ENCODE assay signal across 8 mouse cellular contexts in the genomic region with DNA sequence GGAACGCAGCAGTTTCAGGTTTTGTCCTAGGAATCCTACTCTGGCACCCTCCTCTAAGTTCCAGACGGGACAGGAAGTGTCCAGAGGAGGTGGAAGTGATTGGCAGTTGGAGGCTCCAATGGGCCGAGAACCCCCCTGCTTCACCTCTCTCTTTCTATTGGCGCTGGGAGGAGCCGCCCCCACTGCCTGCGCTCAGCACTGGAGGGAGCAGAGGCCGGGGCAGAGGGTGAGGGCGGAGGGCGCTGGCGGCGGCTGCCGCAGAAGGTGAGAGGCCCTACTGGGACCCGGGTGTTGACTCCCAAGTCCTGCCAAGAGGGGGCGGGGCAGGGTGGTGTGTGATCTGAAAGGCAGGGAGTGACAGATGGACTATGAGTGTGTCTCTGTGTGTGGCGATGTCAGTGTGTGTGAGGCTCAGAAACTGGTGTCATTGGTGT. TPM values are rescaled to one million over a fixed set of nuclear protein-coding genes. Genes with fewer than 3 reads are reported as not detected.
A peak's percentile ranks its signal among the peaks of the same experiment; 100 is the strongest.
DNase-seq lines count a peak whose midpoint lies in the region; ATAC-seq and TF ChIP-seq lines count a peak whose summit lies in the region.

No protein-coding gene starts in this region.

- H3K9ac ChIP-seq in forebrain, embryonic 11.5 days (ENCODE audit: low read length) = peak overlapping the region; percentile 58

- H3K4me3 ChIP-seq in forebrain, embryonic 11.5 days (ENCODE audit: low read depth, low read length) = peak overlapping the region; percentile 32
- peak overlapping the region; percentile 75 for H3K4me3 ChIP-seq in lung, adult 2 months (replicated peaks; ENCODE audit: extremely low read depth, low read depth, low read length)
- H3K4me3 ChIP-seq in olfactory bulb, adult 2 months (ENCODE audit: insufficient read depth, low read depth, low read length) = peak overlapping the region; percentile 38

- under 1% methylated on average over 15 of the region's 15 CpGs for whole genome bisulfite sequencing in forebrain, embryonic 11.5 days
- WGBS in lung, adult 2 months = 6% methylated on average over 15 of the region's 15 CpGs
- WGBS in olfactory bulb, adult 2 months = 24% methylated on average over 15 of the region's 15 CpGs

- intact Hi-C loops in heart, postnatal 10 days (cut with DNase I) = no loop called here

- H3K4me2 ChIP-seq in forebrain, embryonic 11.5 days (ENCODE audit: low read depth, low read length, severe bottlenecking) = peak overlapping the region; percentile 48

- TF ChIP-seq CTCF in lung, adult 2 months (IDR thresholded peaks at IDR 0.05; ENCODE audit: insufficient read depth, low read length) = no peak
- TF ChIP-seq CTCF in olfactory bulb, adult 2 months (IDR thresholded peaks at IDR 0.05; ENCODE audit: insufficient read depth, low read depth, low read length) = no peak

- peak; percentile 64 for DNase-seq in MEL-GATA-1-ER (ENCODE audit: extremely low read depth, low read depth)
- DNase-seq in c-Kit-positive CD71-positive TER-119-positive erythroid progenitor cells, embryonic 14.5 days (ENCODE audit: low spot score) = peak; percentile 59
- DNase-seq in forebrain, embryonic 11.5 days (ENCODE audit: low spot score) = peak; percentile 91
- peak; percentile 94 to 95 for DNase-seq in heart, postnatal 10 days
- peak; percentile 94 to 96 for DNase-seq in kidney, postnatal 4 days
- DNase-seq in lung, adult 2 months = peak; percentile 89
- peak; percentile 57 to 68 for DNase-seq in thymus, postnatal 10 days (ENCODE audit: low spot score in 2 of 2)

- peak; percentile 89 for ATAC-seq in forebrain, embryonic 11.5 days (replicated peaks; ENCODE audit: low FRiP score)

- TF ChIP-seq POLR2A in lung, adult 2 months (IDR thresholded peaks at IDR 0.05; ENCODE audit: borderline replicate concordance, extremely low read depth, low read depth, low read length) = peak; percentile 60; the same call in 1 of the 2 replicates
- TF ChIP-seq POLR2A in olfactory bulb, adult 2 months (IDR thresholded peaks at IDR 0.05; ENCODE audit: insufficient read depth, low read depth, low read length) = peak; percentile 22; the same call in 1 of the 2 replicates

- H3K27ac ChIP-seq in forebrain, embryonic 11.5 days (ENCODE audit: low read depth, low read length) = peak overlapping the region; percentile 64
- H3K27ac ChIP-seq in olfactory bulb, adult 2 months (ENCODE audit: insufficient read depth, low read depth, low read length) = no peak overlapping the region

- peaks cover 11% of the 10 kb centered on the region for H3K4me1 ChIP-seq in forebrain, embryonic 11.5 days (replicated peaks; ENCODE audit: control insufficient read depth, insufficient read depth, low read length)
- H3K4me1 ChIP-seq in lung, adult 2 months (ENCODE audit: control insufficient read depth, insufficient read depth, low read length) = peaks cover 8% of the 10 kb centered on the region; the same call in 1 of the 2 replicates
- peaks cover 29% of the 10 kb centered on the region for H3K4me1 ChIP-seq in olfactory bulb, adult 2 months (ENCODE audit: control insufficient read depth, insufficient read depth, low read length)

- no peaks in the 10 kb centered on the region for H3K9me3 ChIP-seq in forebrain, embryonic 11.5 days (ENCODE audit: control insufficient read depth, low read length)

- no peaks in the 10 kb centered on the region for H3K27me3 ChIP-seq in forebrain, embryonic 11.5 days (ENCODE audit: control insufficient read depth, insufficient read depth, low read length)

- no peaks in the 10 kb centered on the region for H3K36me3 ChIP-seq in forebrain, embryonic 11.5 days (ENCODE audit: control insufficient read depth, insufficient read depth, low read length)

RNA-seq across cellular contexts. Expression of gene Sigmar1, which starts 4.3 kb away (rescaled TPM):
- 75.9 and 84.1 TPM in 2 replicates for polyA plus RNA-seq in forebrain, embryonic 11.5 days (2014; fragmentation: Nextera tagmentation; extraction: Ambion mirVana)
- 10 to 100 TPM; 23.8 to 28.6 TPM for total RNA-seq in heart, postnatal 10 days (2021)
- 70.9 and 83.3 TPM in 2 replicates for polyA plus RNA-seq in lung, adult 2 months (2012; rRNA removed)
- polyA plus RNA-seq in olfactory bulb, adult 2 months (2012; ENCODE audit: insufficient read depth, insufficient read length, low replicate concordance, missing spikeins) = not detected in 2 replicates

RNA-seq across cellular contexts. Expression of gene Galt, which starts 5.3 kb away (rescaled TPM):
- 18.4 and 21.4 TPM in 2 replicates for polyA plus RNA-seq in forebrain, embryonic 11.5 days (2014; fragmentation: Nextera tagmentation; extraction: Ambion mirVana)
- total RNA-seq in heart, postnatal 10 days (2021) = 10 to 100 TPM; 57.7 to 66.1 TPM
- 95.1 and 103 TPM in 2 replicates for polyA plus RNA-seq in lung, adult 2 months (2012; rRNA removed)
- polyA plus RNA-seq in olfactory bulb, adult 2 months (2012; ENCODE audit: insufficient read depth, insufficient read length, low replicate concordance, missing spikeins) = not detected in 2 replicates

RNA-seq across cellular contexts. Expression of gene Ccl27a, which starts 13.7 kb away (rescaled TPM):
- polyA plus RNA-seq in forebrain, embryonic 11.5 days (2014; fragmentation: Nextera tagmentation; extraction: Ambion mirVana) = 67.6 and 74.3 TPM in 2 replicates
- 10 to 100 TPM; 23.1 to 24.3 TPM for total RNA-seq in heart, postnatal 10 days (2021)
- polyA plus RNA-seq in lung, adult 2 months (2012; rRNA removed) = 34.5 and 43.2 TPM in 2 replicates
- polyA plus RNA-seq in olfactory bulb, adult 2 months (2012; ENCODE audit: insufficient read depth, insufficient read length, low replicate concordance, missing spikeins) = not detected in 2 replicates

RNA-seq across cellular contexts. Expression of gene Arid3c, which starts 29.4 kb away (rescaled TPM):
- polyA plus RNA-seq in forebrain, embryonic 11.5 days (2014; fragmentation: Nextera tagmentation; extraction: Ambion mirVana) = 0.59 and 0.80 TPM in 2 replicates
- total RNA-seq in heart, postnatal 10 days (2021) = not detected
- not detected in 2 replicates for polyA plus RNA-seq in lung, adult 2 months (2012; rRNA removed)
- polyA plus RNA-seq in olfactory bulb, adult 2 months (2012; ENCODE audit: insufficient read depth, insufficient read length, low replicate concordance, missing spikeins) = not detected in 2 replicates

RNA-seq across cellular contexts. Expression of gene Dctn3, which starts 37.3 kb away (rescaled TPM):
- polyA plus RNA-seq in forebrain, embryonic 11.5 days (2014; fragmentation: Nextera tagmentation; extraction: Ambion mirVana) = 135 and 142 TPM in 2 replicates
- total RNA-seq in heart, postnatal 10 days (2021) = 10 to 100 TPM; 85.9 to 92.3 TPM
- polyA plus RNA-seq in lung, adult 2 months (2012; rRNA removed) = 44.3 and 45.0 TPM in 2 replicates
- not detected in 2 replicates for polyA plus RNA-seq in olfactory bulb, adult 2 months (2012; ENCODE audit: insufficient read depth, insufficient read length, low replicate concordance, missing spikeins)

Comparison
In these comparisons a context has a peak if more than half of its experiments do, and no peak if none do; other contexts are left out.
1. RNA of gene Ccl27a, which starts 13.7 kb away (polyA plus RNA-seq): 67.6 to 74.3 TPM in forebrain, embryonic 11.5 days and 34.5 to 43.2 TPM in lung, adult 2 months; not detected in olfactory bulb, adult 2 months; every median in the first group is over 10 times any median in the second.
2. Peak in every context shown above with its lines, with median percentiles within 50 percentile points of each other: DNase-seq and H3K4me3 ChIP-seq.